Mouse (Mus musculus): ENCODE measurements at regions not wholly inside any gene's neighbourhood (a gene's known extent, or its start where the extent isn't known, plus 50 kb on each side); places are given as distances from the start of the nearest gene placed in this dataset.

DNA sequence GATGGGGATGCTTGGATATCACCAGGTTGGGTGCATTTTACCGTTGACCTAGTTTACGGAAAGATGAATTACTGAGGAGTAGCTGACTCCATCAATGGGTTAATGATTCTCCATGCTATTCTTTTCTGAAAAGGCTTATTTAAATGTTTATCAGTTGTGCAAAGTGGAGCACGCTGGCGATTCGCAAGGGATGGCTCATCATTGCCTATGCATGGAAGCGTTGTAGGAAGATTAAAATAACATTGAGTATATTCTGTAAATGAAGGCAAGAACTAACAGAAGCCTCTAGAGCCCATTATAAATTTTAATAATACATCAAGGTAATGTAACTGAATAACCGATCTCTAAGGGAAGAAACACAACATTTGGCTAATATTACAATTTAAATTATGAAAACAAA lies 301.6 kb upstream of the Irx1 start:
- DNase-seq (ENCODE audit: low spot score in 2 of 2) = no peak
- TF ChIP-seq CTCF (conservative IDR thresholded peaks at IDR 0.05) = no peak

GRCm38 (mm10) chr13:72265650-72266049 lies 302.1 kb upstream of the Irx1 start:
- H3K27ac ChIP-seq = no peak overlapping the region
- no peak overlapping the region for H3K4me3 ChIP-seq
- DNase-seq (ENCODE audit: low spot score in 2 of 2) = no peak
- TF ChIP-seq CTCF (conservative IDR thresholded peaks at IDR 0.05) = no peak

More for the DNA sequence above, 301.6 kb upstream of the Irx1 start:
- Histone ChIP-seq H3K4me3 (no peak overlapping the region), H3K27ac (no peak overlapping the region)

- H3K4me3 ChIP-seq = no peak overlapping the region
- no peak for TF ChIP-seq CTCF (conservative IDR thresholded peaks at IDR 0.05)
- no peak for DNase-seq (ENCODE audit: low spot score in 2 of 2)
- no peak overlapping the region for H3K27ac ChIP-seq
Observed at GRCm38 (mm10) chr13:72266174-72266768, 302.7 kb upstream of the Irx1 start.

DNA sequence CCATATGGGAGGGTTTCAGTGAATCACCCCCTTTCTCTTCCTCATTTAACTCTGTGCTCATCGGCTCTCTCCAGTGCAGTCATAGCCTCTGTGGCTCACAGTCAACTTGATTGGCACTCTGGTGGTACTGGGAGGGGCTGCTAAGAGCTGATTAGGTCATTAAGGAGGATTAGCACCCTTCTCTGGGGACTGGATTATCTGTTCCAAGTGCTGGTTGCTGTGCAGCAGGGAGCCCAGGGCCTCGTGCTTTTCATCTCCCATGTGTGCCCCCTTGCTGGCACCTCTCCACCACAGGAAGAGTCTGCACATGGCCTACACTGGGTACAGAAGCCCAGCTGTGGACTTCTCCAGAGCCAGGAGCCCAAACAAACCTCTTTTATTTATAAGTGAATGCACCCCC lies 316.8 kb upstream of the Irx1 start:
- H3K27ac ChIP-seq = no peak overlapping the region
- H3K4me3 ChIP-seq = no peak overlapping the region
- no peak for DNase-seq (ENCODE audit: low spot score in 2 of 2)
- TF ChIP-seq CTCF (conservative IDR thresholded peaks at IDR 0.05) = no peak

- H3K27ac ChIP-seq = no peak overlapping the region
- H3K4me3 ChIP-seq = no peak overlapping the region
- no peak for TF ChIP-seq CTCF (conservative IDR thresholded peaks at IDR 0.05)
- no peak for DNase-seq (ENCODE audit: low spot score in 2 of 2)
Observed at GRCm38 (mm10) chr13:72280871-72281270, 317.3 kb upstream of the Irx1 start.

- DNase-seq (ENCODE audit: low spot score in 2 of 2) = no peak
- no peak for TF ChIP-seq CTCF (conservative IDR thresholded peaks at IDR 0.05)
- Histone ChIP-seq H3K27ac (no peak overlapping the region), H3K4me3 (no peak overlapping the region)
Observed at GRCm38 (mm10) chr13:72282764-72283163, 319.2 kb upstream of the Irx1 start.

DNA sequence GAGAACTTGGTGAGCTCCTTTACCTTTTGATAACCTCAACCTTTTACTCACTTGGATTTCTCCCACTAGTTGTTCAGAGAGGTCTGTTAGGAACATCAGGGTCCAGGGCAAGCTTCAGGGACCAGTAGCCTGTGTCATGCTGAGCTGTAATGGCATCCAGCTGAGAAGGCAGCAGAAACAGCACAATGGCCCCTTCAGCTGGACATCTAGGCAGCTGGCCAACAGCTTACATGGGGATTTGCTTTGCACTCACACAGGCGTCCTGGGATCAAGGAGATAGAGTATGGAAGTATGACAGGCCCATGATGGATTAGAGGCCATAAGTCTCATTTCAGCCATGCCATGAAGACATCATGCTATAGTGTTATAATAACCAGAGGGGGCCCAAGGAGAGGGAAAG lies 320.2 kb upstream of the Irx1 start:
- H3K27ac ChIP-seq = no peak overlapping the region
- no peak for TF ChIP-seq CTCF (conservative IDR thresholded peaks at IDR 0.05)
- no peak overlapping the region for H3K4me3 ChIP-seq
- DNase-seq (ENCODE audit: low spot score in 2 of 2) = no peak

- Histone ChIP-seq H3K4me3 (no peak overlapping the region), H3K27ac (no peak overlapping the region)
- no peak for TF ChIP-seq CTCF (conservative IDR thresholded peaks at IDR 0.05)
- DNase-seq (ENCODE audit: low spot score in 2 of 2) = no peak
Observed at GRCm38 (mm10) chr13:72286301-72286700, 322.8 kb upstream of the Irx1 start.

- no peak for TF ChIP-seq CTCF (conservative IDR thresholded peaks at IDR 0.05)
- no peak for DNase-seq (ENCODE audit: low spot score in 2 of 2)
Observed at GRCm38 (mm10) chr13:72288381-72289092, 325.0 kb upstream of the Irx1 start.

GRCm38 (mm10) chr13:72289093-72289501 lies 325.6 kb upstream of the Irx1 start:
- Histone ChIP-seq H3K4me3 (no peak overlapping the region), H3K27ac (no peak overlapping the region)
- no peak for DNase-seq (ENCODE audit: low spot score in 2 of 2)
- TF ChIP-seq CTCF (conservative IDR thresholded peaks at IDR 0.05) = peak; percentile 21

More at GRCm38 (mm10) chr13:72288381-72289092, 325.0 kb upstream of the Irx1 start:
- H3K27ac ChIP-seq = no peak overlapping the region
- no peak overlapping the region for H3K4me3 ChIP-seq

DNA sequence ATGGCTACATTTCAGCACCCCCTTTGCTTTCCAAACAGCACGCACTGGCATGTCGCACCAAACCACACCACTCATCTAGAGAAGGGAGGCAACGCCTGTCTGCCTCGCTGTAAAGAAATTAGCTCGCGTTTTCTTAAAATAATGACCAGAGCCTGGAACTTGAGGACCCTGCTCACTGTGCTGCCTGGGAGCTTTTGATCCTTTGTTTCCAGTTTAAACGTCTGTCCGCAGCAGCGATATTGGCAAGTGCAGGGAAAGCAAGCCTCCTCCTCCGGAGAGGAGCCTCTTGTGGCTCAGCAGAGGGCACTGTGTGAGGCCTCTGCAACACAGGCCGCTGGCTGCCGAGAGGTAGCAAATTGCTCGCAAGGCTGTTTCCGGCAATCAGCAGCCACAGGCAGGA lies 328.8 kb upstream of the Irx1 start:
- DNase-seq (ENCODE audit: low spot score in 2 of 2) = no peak
- TF ChIP-seq CTCF (conservative IDR thresholded peaks at IDR 0.05) = peak; percentile 41
- no peak overlapping the region for H3K27ac ChIP-seq
- H3K4me3 ChIP-seq = no peak overlapping the region

DNA sequence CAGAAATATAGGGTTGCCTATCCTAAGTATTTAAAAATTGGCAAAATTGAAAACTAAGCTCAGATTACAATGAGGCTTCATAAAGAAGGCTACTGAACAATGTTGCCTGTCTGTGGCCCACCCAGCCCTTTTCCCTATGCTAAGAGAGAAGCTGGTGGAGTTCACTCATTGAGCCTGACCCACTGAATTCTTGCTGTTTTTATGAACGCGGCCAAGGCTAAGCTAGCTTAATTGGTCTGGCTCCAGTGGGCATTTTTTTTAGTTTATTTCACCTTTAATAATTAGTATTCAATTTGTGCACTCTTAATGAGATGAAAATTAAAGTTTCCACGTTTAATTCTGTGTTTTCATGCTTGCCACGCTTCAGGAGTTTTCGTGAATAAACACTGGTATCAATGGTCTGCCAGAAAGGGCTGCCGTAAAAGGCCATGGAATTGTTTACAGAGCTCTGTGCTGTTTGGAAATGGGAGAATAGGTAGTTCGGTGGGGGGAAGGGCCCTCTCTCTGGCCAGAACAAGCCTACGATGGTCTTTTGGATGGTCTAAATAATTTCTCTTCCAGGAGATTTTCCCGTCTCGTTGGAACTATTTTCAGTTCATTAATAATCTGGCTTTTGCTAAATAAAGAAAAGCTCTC lies 329.7 kb upstream of the Irx1 start:
- no peak for DNase-seq (ENCODE audit: low spot score in 2 of 2)
- no peak for TF ChIP-seq CTCF (conservative IDR thresholded peaks at IDR 0.05)
- H3K4me3 ChIP-seq = no peak overlapping the region
- H3K27ac ChIP-seq = no peak overlapping the region

DNA sequence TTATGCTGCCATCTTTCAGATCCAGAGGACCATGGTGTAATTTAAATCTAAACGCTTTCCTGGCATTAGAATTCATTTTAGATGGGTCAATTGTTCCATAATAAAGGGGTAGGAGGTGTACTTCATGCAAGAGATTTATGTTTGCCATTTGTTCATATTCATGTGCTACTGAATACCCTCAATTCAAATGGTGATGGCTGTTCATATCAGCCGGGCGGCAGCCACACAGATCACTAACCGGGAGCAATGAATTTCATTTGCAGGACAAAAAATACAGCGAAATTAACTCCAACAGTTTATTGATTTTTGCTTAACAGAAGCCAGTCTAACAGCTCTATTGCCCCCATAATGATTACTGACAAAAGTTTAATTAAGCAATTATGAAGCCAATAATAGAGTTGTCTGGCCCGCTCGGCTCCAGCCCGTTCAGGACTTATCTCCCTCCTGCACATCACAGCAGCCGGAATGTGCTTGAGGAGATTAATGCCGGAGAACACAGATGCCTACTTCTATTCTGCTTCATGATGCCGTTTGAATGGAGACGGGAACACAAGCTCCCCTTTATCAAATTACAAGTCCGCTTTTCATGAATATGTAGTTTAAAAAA lies 330.3 kb upstream of the Irx2 start:
- no peak for TF ChIP-seq CTCF (conservative IDR thresholded peaks at IDR 0.05)
- H3K4me3 ChIP-seq = no peak overlapping the region
- DNase-seq (ENCODE audit: low spot score in 2 of 2) = no peak
- no peak overlapping the region for H3K27ac ChIP-seq

Measured in layer of hippocampus, adult 2 months (tissue).